8 mouse cellular contexts compared by ENCODE assay signal in the genomic region with DNA sequence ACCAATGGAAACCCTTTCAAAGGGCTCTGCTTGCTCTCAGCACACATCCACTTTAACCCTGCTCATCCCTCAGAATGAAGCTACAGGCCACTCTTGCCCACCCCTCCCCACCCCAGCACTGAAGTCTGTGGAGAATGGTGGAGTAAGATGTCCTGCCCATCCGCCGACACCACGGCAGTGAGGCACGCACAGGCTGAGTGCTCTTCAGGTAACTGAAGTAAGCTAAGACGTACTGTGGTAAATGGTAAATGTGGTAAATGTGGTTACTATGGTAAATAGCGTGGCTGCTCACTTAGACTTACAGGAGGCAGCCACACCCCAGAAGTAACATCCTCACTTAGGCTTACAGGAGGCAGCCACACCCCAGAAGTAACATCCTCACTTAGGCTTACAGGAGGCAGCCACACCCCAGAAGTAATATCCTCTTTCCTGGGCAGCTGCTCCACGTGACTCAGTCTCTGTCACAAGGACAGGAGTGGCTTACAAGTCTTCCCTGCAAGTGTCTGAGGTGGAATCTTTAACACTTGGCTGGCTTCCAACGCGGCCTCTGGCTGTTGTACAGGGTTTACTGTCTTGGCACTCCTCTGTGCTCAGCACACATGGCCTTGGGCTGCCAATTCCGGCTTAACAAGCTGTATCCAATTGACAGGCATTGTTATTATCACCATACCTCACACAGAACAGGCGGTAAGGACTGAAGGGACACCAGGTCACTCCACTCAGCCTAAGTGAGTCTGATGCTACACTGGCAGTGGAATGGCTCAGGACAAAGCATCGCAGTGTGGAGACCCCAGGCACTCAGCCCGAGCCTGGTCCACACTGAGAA. TPM values are rescaled to one million over a fixed set of nuclear protein-coding genes. Genes with fewer than 3 reads are reported as not detected.
A peak's percentile ranks its signal among the peaks of the same experiment; 100 is the strongest.
DNase-seq lines count a peak whose midpoint lies in the region; ATAC-seq and TF ChIP-seq lines count a peak whose summit lies in the region.

No protein-coding gene starts in this region.

- WGBS in heart, embryonic 15.5 days = 49% methylated on average over 13 of the region's 13 CpGs
- 47% methylated on average over 13 of the region's 13 CpGs for WGBS in kidney, postnatal 0 days
- 57% methylated on average over 13 of the region's 13 CpGs for WGBS in stomach, embryonic 15.5 days

- H3K9me3 ChIP-seq in heart, embryonic 15.5 days (replicated peaks) = no peaks in the 10 kb centered on the region
- no peaks in the 10 kb centered on the region for H3K9me3 ChIP-seq in kidney, postnatal 0 days (replicated peaks; ENCODE audit: low read length)
- H3K9me3 ChIP-seq in stomach, embryonic 15.5 days = no peaks in the 10 kb centered on the region

- peaks cover 9% of the 10 kb centered on the region; the same call in 1 of the 2 replicates for H3K36me3 ChIP-seq in heart, embryonic 15.5 days
- H3K36me3 ChIP-seq in kidney, postnatal 0 days (ENCODE audit: insufficient read depth, low read length) = no peaks in the 10 kb centered on the region
- H3K36me3 ChIP-seq in stomach, embryonic 15.5 days = no peaks in the 10 kb centered on the region; the same call in 1 of the 2 replicates

- no peak overlapping the region for H3K4me2 ChIP-seq in heart, embryonic 15.5 days
- no peak overlapping the region for H3K4me2 ChIP-seq in kidney, postnatal 0 days (ENCODE audit: low read length)
- no peak overlapping the region for H3K4me2 ChIP-seq in stomach, embryonic 15.5 days

- no peak overlapping the region for H3K9ac ChIP-seq in heart, embryonic 15.5 days
- no peak overlapping the region for H3K9ac ChIP-seq in kidney, postnatal 0 days (ENCODE audit: low read depth, low read length)
- H3K9ac ChIP-seq in stomach, embryonic 15.5 days = no peak overlapping the region

- peak; percentile 91 for ATAC-seq in common myeloid progenitor, adult 5-6 weeks (replicated peaks; ENCODE audit: low read depth, poor library complexity, severe bottlenecking)
- peak; percentile 69 for ATAC-seq in heart, embryonic 15.5 days (replicated peaks; ENCODE audit: insufficient number of reproducible peaks, insufficient read depth, low FRiP score, low read depth)
- peak; percentile 47 for ATAC-seq in kidney, postnatal 0 days (replicated peaks; ENCODE audit: low FRiP score, low read depth)
- ATAC-seq in stomach, embryonic 15.5 days (ENCODE audit: insufficient read depth, low FRiP score, low read depth) = peak; percentile 42

- peaks cover 46% of the 10 kb centered on the region for H3K4me1 ChIP-seq in heart, embryonic 15.5 days (replicated peaks)
- H3K4me1 ChIP-seq in kidney, postnatal 0 days (replicated peaks; ENCODE audit: insufficient read depth, low read length) = peaks cover 5% of the 10 kb centered on the region; the same call in 1 of the 2 replicates
- H3K4me1 ChIP-seq in stomach, embryonic 15.5 days = peaks cover 43% of the 10 kb centered on the region

- no peaks in the 10 kb centered on the region for H3K27me3 ChIP-seq in heart, embryonic 15.5 days
- no peaks in the 10 kb centered on the region for H3K27me3 ChIP-seq in kidney, postnatal 0 days (ENCODE audit: insufficient read depth, low read length)
- no peaks in the 10 kb centered on the region for H3K27me3 ChIP-seq in stomach, embryonic 15.5 days (replicated peaks)

- H3K27ac ChIP-seq in heart, embryonic 15.5 days = peak overlapping the region; percentile 62
- no peak overlapping the region for H3K27ac ChIP-seq in kidney, postnatal 0 days
- peak overlapping the region; percentile 74 for H3K27ac ChIP-seq in stomach, embryonic 15.5 days

- TF ChIP-seq CTCF in kidney, postnatal 0 days (IDR thresholded peaks at IDR 0.05; ENCODE audit: low read depth) = no peak

- DNase-seq in 416B (ENCODE audit: low read depth) = peak; percentile 87
- peak; percentile 73 for DNase-seq in Muller cell, postnatal 12 days (ENCODE audit: inconsistent ontology term)
- peak; percentile 82 for DNase-seq in kidney, postnatal 0 days (ENCODE audit: low spot score)
- peak; percentile 90 for DNase-seq in lung, postnatal 36 days
- no peak for DNase-seq in frontal cortex, postnatal 10 days (ENCODE audit: low spot score in 2 of 2)

- no peak overlapping the region for H3K4me3 ChIP-seq in heart, embryonic 15.5 days
- no peak overlapping the region for H3K4me3 ChIP-seq in kidney, postnatal 0 days (replicated peaks; ENCODE audit: low read depth, low read length)
- no peak overlapping the region for H3K4me3 ChIP-seq in stomach, embryonic 15.5 days (replicated peaks)

RNA-seq across cellular contexts. Expression of a gene that starts 35.3 kb away (rescaled TPM):
- total RNA-seq in common myeloid progenitor, adult 5-6 weeks (2017) = 1.7 and 5.8 TPM in 2 replicates
- 11.7 and 12.7 TPM in 2 replicates for polyA plus RNA-seq in heart, embryonic 15.5 days (2015; fragmentation: Nextera tagmentation; extraction: Ambion mirVana)
- 19.5 and 22.6 TPM in 2 replicates for polyA plus RNA-seq in kidney, postnatal 0 days (2015; fragmentation: Nextera tagmentation; extraction: Ambion mirVana)
- 16.7 and 17.0 TPM in 2 replicates for polyA plus RNA-seq in stomach, embryonic 15.5 days (2015; fragmentation: Nextera tagmentation; extraction: Ambion mirVana)

Comparison
In these comparisons a context has a peak if more than half of its experiments do, and no peak if none do; other contexts are left out.
1. DNase-seq: peak in 416B (single experiment), Muller cell, postnatal 12 days (single experiment), kidney, postnatal 0 days (single experiment) and lung, postnatal 36 days (single experiment); none in frontal cortex, postnatal 10 days (0 of 2).
2. Peak in every context shown above with its lines, with median percentiles within 50 percentile points of each other: ATAC-seq.